Mouse (Mus musculus) retina, postnatal 7 days (tissue): ENCODE measurements around the gene Cytip.
"Not testable (repeated sequence)": the region's sequence is repeated elsewhere in the genome, so short reads cannot be mapped to it uniquely, and the experiment has no call there.

Experiments used
- DNase-seq: peaks from one replicate; pipeline ENCODE4 v3.0.0-alpha.2; 2012; ENCODE audit warnings: low read depth, low spot score

The Cytip gene

GRCm38 (mm10) chr2:58111105-58111504, 84.2 kb downstream of the Cytip start:
- no peak for DNase-seq

DNA sequence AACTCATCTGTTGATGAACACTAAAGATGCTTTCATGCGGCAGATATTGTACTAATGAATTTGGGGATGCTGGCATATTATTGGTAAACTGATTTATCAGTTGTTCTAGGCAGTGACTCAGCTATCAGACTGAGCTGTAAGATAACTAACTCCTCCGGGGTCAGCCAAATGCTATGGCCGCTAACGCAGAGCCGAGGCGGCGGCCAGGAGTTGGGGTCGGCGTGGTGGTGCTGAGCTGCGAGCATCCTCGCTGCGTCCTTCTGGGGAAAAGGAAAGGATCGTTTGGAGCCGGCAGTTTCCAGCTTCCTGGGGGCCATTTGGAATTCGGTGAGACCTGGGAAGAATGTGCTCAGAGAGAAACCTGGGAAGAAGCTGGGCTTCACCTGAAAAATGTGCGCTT, 87.4 kb downstream of the Cytip start:
- not testable (repeated sequence) for DNase-seq

GRCm38 (mm10) chr2:58107046-58107445, 88.3 kb downstream of the Cytip start:
- DNase-seq: no peak

DNA sequence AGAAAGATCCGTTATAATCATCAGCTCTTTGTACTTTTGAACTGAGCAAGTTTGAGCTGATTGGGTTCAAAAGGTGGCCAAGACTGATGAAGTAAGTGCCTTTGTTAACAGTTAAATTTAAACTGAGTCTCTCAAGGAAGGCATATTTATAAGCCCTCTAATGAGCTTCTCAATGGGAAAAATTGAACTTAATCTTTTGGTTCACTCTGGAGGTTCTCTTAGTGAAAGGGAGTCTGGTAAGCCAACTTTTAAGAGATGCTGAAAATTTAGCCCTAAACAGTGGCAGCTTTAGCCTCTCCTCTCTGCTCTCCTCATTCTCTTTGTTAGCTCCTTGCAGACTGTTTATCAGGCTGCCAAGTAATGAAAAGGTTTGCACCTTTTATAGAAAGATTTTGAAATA, 100.5 kb downstream of the Cytip start:
- DNase-seq: no peak

- no peak for DNase-seq
Observed at GRCm38 (mm10) chr2:58086420-58086819, 108.9 kb downstream of the Cytip start.

DNA sequence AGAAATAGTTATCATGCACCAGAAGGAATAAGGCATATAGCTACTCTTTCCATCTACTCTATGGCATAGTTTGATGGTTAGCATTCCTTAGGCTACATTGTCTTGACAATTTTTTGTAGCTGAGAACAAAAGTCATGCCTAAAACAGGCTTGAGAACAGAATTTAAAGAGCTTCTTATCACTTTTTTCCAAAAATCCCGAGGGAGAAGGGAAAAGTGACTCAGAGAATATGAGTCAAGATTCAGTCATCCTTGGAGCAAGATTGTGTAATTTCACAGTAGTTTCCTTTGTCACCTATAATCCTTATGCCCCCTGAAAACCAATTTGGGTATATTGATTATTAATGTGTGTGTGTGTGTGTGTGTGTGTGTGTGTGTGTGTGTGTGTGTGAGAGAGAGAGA, 115.5 kb downstream of the Cytip start:
- no peak for DNase-seq
